Mouse (Mus musculus): Measurements from ENCODE around the gene Rreb1.

DNA sequence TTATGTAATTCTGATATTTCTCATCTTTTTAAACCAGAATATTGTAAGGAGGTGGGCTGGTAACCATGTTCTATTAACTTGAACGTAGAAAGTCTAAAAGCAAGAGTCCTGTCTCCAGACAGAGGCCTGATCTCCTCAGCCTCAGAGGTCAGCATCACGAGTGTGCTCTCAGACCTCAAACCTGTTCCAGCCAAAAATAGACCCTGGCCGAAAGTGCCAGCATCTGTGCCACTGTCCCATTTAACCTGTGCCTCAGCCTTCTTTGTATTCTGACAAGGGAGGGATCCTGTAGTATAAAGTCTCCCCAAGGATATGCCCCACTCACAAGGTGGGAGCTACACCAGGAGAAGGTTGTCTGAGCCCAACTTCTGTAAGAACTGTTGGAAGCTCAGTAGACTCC, 148.2 kb downstream of the Rreb1 start:
- TF ChIP-seq CTCF (IDR thresholded peaks at IDR 0.05; ENCODE audit: control insufficient read depth, insufficient read depth, insufficient read length) (no peak), CEBPB (IDR thresholded peaks at IDR 0.05; ENCODE audit: low read depth) (no peak), USF1 (IDR thresholded peaks at IDR 0.05; ENCODE audit: low read depth) (no peak), MAX (IDR thresholded peaks at IDR 0.05) (no peak), MYOD1 (IDR thresholded peaks at IDR 0.05; ENCODE audit: control insufficient read depth, insufficient read length, low read depth) (no peak), FOSL1 (IDR thresholded peaks at IDR 0.05; ENCODE audit: insufficient read depth, low read length, poor library complexity, severe bottlenecking) (no peak)

All from C2C12 (cell line).